Mouse (Mus musculus) natural killer cell, adult 2 months (primary cell): ENCODE results near the gene Ace2.
A peak's percentile ranks its signal among the peaks of the same experiment; 100 is the strongest.

Experiments used
- DNase-seq, 2 experiments: peaks; one replicate each; pipeline ENCODE4 v3.0.0; 2022; ENCODE audit warnings: low spot score in 2 of 2

The Ace2 gene

GRCm38 (mm10) chrX:164179746-164180145 lies 40.6 kb downstream of the Ace2 start:
- peak; percentile 5 to 6 for DNase-seq

- peak; percentile 11 to 35 for DNase-seq
Measured at GRCm38 (mm10) chrX:164183844-164184243, 44.7 kb downstream of the Ace2 start.

GRCm38 (mm10) chrX:164189880-164190279 lies 50.7 kb downstream of the Ace2 start:
- DNase-seq = no peak

- no peak for DNase-seq
Measured at GRCm38 (mm10) chrX:164197679-164198078, 58.5 kb downstream of the Ace2 start.

- peak in 1 of 2 experiments; percentile 3 for DNase-seq
Measured at GRCm38 (mm10) chrX:164200547-164200946, 61.4 kb downstream of the Ace2 start.

GRCm38 (mm10) chrX:164221989-164222388 lies 82.9 kb downstream of the Ace2 start:
- DNase-seq = peak in 1 of 2 experiments; percentile 2

- DNase-seq = no peak
Measured at GRCm38 (mm10) chrX:164233380-164233779, 94.2 kb downstream of the Ace2 start.
